Mouse (Mus musculus): ENCODE results near the gene Mipep. TPM values are rescaled to one million over a fixed set of nuclear protein-coding genes. Genes with fewer than 3 reads are reported as not detected.

Gene Mipep
- polyA plus RNA-seq, 1 experiment: 0.76 TPM

GRCm38 (mm10) chr14:60763746-60764145 is 20.6 kb upstream of the Mipep start:
- TF ChIP-seq TAL1 (IDR thresholded peaks at IDR 0.05; ENCODE audit: low read length) (no peak), GATA1 (IDR thresholded peaks at IDR 0.05; ENCODE audit: low read length) (no peak)
- peaks cover 45% of the 10 kb centered on the region for H3K36me3 ChIP-seq (ENCODE audit: control insufficient read depth)

GRCm38 (mm10) chr14:60764526-60764925 is 19.8 kb upstream of the Mipep start:
- Histone ChIP-seq H3K36me3 (ENCODE audit: control insufficient read depth) (peaks cover 37% of the 10 kb centered on the region), H3K4me3 (replicated peaks) (no peak overlapping the region), H3K4me1 (ENCODE audit: control insufficient read depth) (no peaks in the 10 kb centered on the region), H3K9me3 (ENCODE audit: control insufficient read depth, low read length) (no peaks in the 10 kb centered on the region), H3K27me3 (ENCODE audit: control insufficient read depth) (no peaks in the 10 kb centered on the region)
- TF ChIP-seq TAL1 (IDR thresholded peaks at IDR 0.05; ENCODE audit: low read length): no peak

More at GRCm38 (mm10) chr14:60763746-60764145, 20.6 kb upstream of the Mipep start:
- H3K4me1 ChIP-seq (ENCODE audit: control insufficient read depth): no peaks in the 10 kb centered on the region
- H3K9me3 ChIP-seq (ENCODE audit: control insufficient read depth, low read length): no peaks in the 10 kb centered on the region
- H3K27me3 ChIP-seq (ENCODE audit: control insufficient read depth): no peaks in the 10 kb centered on the region
- H3K4me3 ChIP-seq (replicated peaks): no peak overlapping the region

- TF ChIP-seq TAL1 (IDR thresholded peaks at IDR 0.05; ENCODE audit: low read length) (no peak), GATA1 (IDR thresholded peaks at IDR 0.05; ENCODE audit: low read length) (no peak)
- Histone ChIP-seq H3K4me1 (ENCODE audit: control insufficient read depth) (no peaks in the 10 kb centered on the region), H3K9me3 (ENCODE audit: control insufficient read depth, low read length) (no peaks in the 10 kb centered on the region), H3K27me3 (ENCODE audit: control insufficient read depth) (no peaks in the 10 kb centered on the region), H3K4me3 (replicated peaks) (no peak overlapping the region), H3K36me3 (ENCODE audit: control insufficient read depth) (peaks cover 32% of the 10 kb centered on the region)
These were observed 19.3 kb upstream of the Mipep start for GRCm38 (mm10) chr14:60765025-60765424.

- Histone ChIP-seq H3K4me3 (replicated peaks) (no peak within 1 kb of the TSS), H3K4me1 (ENCODE audit: control insufficient read depth) (peaks cover 2% of the 10 kb centered on the region), H3K9me3 (ENCODE audit: control insufficient read depth, low read length) (no peaks in the 10 kb centered on the region), H3K36me3 (ENCODE audit: control insufficient read depth) (peaks cover 4% of the 10 kb centered on the region), H3K27me3 (ENCODE audit: control insufficient read depth) (no peaks in the 10 kb centered on the region)
- TF ChIP-seq GATA1 (IDR thresholded peaks at IDR 0.05; ENCODE audit: low read length): no peak
- TF ChIP-seq TAL1 (IDR thresholded peaks at IDR 0.05; ENCODE audit: low read length): no peak
These were observed 16.5 kb upstream of the Mipep start, which contains the start of gene C1qtnf9 for GRCm38 (mm10) chr14:60767884-60768283. TSS of gene C1qtnf9 (plus strand) at chr14:60768134.

GRCm38 (mm10) chr14:60769340-60769739 is 15.0 kb upstream of the Mipep start:
- H3K4me3 ChIP-seq (replicated peaks): no peak overlapping the region
- H3K36me3 ChIP-seq (ENCODE audit: control insufficient read depth): no peaks in the 10 kb centered on the region
- H3K9me3 ChIP-seq (ENCODE audit: control insufficient read depth, low read length): no peaks in the 10 kb centered on the region
- H3K4me1 ChIP-seq (ENCODE audit: control insufficient read depth): peaks cover 2% of the 10 kb centered on the region
- TF ChIP-seq GATA1 (IDR thresholded peaks at IDR 0.05; ENCODE audit: low read length) (no peak), TAL1 (IDR thresholded peaks at IDR 0.05; ENCODE audit: low read length) (no peak)
- H3K27me3 ChIP-seq (ENCODE audit: control insufficient read depth): no peaks in the 10 kb centered on the region

- Histone ChIP-seq H3K4me1 (ENCODE audit: control insufficient read depth) (peaks cover 2% of the 10 kb centered on the region), H3K4me3 (replicated peaks) (no peak overlapping the region), H3K36me3 (ENCODE audit: control insufficient read depth) (no peaks in the 10 kb centered on the region), H3K27me3 (ENCODE audit: control insufficient read depth) (no peaks in the 10 kb centered on the region), H3K9me3 (ENCODE audit: control insufficient read depth, low read length) (no peaks in the 10 kb centered on the region)
- no peak for TF ChIP-seq GATA1 (IDR thresholded peaks at IDR 0.05; ENCODE audit: low read length)
- TF ChIP-seq TAL1 (IDR thresholded peaks at IDR 0.05; ENCODE audit: low read length): no peak
These were observed 13.8 kb upstream of the Mipep start for GRCm38 (mm10) chr14:60770594-60770993.

- no peaks in the 10 kb centered on the region for H3K9me3 ChIP-seq (ENCODE audit: control insufficient read depth, low read length)
- peak overlapping the region; percentile 38 for H3K4me3 ChIP-seq (replicated peaks)
- TF ChIP-seq GATA1 (IDR thresholded peaks at IDR 0.05; ENCODE audit: low read length) (no peak), TAL1 (IDR thresholded peaks at IDR 0.05; ENCODE audit: low read length) (no peak)
- H3K36me3 ChIP-seq (ENCODE audit: control insufficient read depth): no peaks in the 10 kb centered on the region
- H3K27me3 ChIP-seq (ENCODE audit: control insufficient read depth): no peaks in the 10 kb centered on the region
- H3K4me1 ChIP-seq (ENCODE audit: control insufficient read depth): peaks cover 2% of the 10 kb centered on the region
These were observed 13.3 kb upstream of the Mipep start for GRCm38 (mm10) chr14:60771057-60771456.

GRCm38 (mm10) chr14:60773476-60773875 is 10.9 kb upstream of the Mipep start:
- Histone ChIP-seq H3K36me3 (ENCODE audit: control insufficient read depth) (no peaks in the 10 kb centered on the region), H3K4me3 (replicated peaks) (no peak overlapping the region), H3K9me3 (ENCODE audit: control insufficient read depth, low read length) (no peaks in the 10 kb centered on the region), H3K27me3 (ENCODE audit: control insufficient read depth) (no peaks in the 10 kb centered on the region), H3K4me1 (ENCODE audit: control insufficient read depth) (peaks cover 6% of the 10 kb centered on the region)
- no peak for TF ChIP-seq GATA1 (IDR thresholded peaks at IDR 0.05; ENCODE audit: low read length)
- TF ChIP-seq TAL1 (IDR thresholded peaks at IDR 0.05; ENCODE audit: low read length): no peak

- H3K36me3 ChIP-seq (ENCODE audit: control insufficient read depth): no peaks in the 10 kb centered on the region
- H3K9me3 ChIP-seq (ENCODE audit: control insufficient read depth, low read length): no peaks in the 10 kb centered on the region; the same call in 1 of the 2 replicates
- H3K4me1 ChIP-seq (ENCODE audit: control insufficient read depth): peaks cover 4% of the 10 kb centered on the region
- H3K4me3 ChIP-seq (replicated peaks): no peak overlapping the region
- no peaks in the 10 kb centered on the region for H3K27me3 ChIP-seq (ENCODE audit: control insufficient read depth)
- no peak for TF ChIP-seq GATA1 (IDR thresholded peaks at IDR 0.05; ENCODE audit: low read length)
- TF ChIP-seq TAL1 (IDR thresholded peaks at IDR 0.05; ENCODE audit: low read length): no peak
These were observed 7.9 kb upstream of the Mipep start for GRCm38 (mm10) chr14:60776521-60776920.

- no peaks in the 10 kb centered on the region for H3K36me3 ChIP-seq (ENCODE audit: control insufficient read depth)
These were observed 6.9 kb upstream of the Mipep start for GRCm38 (mm10) chr14:60777485-60777919.

More at GRCm38 (mm10) chr14:60777485-60777919, 6.9 kb upstream of the Mipep start:
- TF ChIP-seq GATA1 (IDR thresholded peaks at IDR 0.05; ENCODE audit: low read length): no peak
- no peak for TF ChIP-seq TAL1 (IDR thresholded peaks at IDR 0.05; ENCODE audit: low read length)
- no peak overlapping the region for H3K4me3 ChIP-seq (replicated peaks)
- peaks cover 4% of the 10 kb centered on the region for H3K4me1 ChIP-seq (ENCODE audit: control insufficient read depth)
- no peaks in the 10 kb centered on the region; the same call in 1 of the 2 replicates for H3K9me3 ChIP-seq (ENCODE audit: control insufficient read depth, low read length)
- peaks cover 5% of the 10 kb centered on the region for H3K27me3 ChIP-seq (ENCODE audit: control insufficient read depth)
